11 mouse cellular contexts compared by ENCODE assay signal in the genomic region with DNA sequence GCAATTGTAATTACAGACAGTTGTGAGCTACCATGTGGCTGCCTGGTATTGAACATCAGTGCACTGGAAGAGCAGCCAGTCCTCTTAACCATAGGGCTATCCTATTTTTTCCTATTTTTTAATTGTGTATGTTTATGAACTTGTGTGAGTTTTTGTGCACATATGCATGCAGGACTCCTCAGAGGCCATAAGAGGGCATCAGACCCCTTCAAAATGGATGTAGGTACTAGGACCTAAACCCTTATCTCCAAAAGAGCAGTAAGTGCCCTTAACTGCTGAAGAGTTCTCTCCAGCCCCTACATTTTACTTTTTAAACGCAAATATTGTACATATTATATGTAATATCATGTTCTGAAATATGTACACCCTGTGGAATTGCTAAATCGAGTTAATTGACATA. TPM values are rescaled to one million over a fixed set of nuclear protein-coding genes. Genes with fewer than 3 reads are reported as not detected.
DNase-seq lines count a peak whose midpoint lies in the region; ATAC-seq lines count a peak whose summit lies in the region.
"Had no signal": no experiment of that assay in that cellular context is flagged by ENCODE, and none has a peak within 500 bp of the region (broad histone marks: within the 10 kb centered on the region; RNA-seq: fewer than 3 reads in every experiment).

No protein-coding gene starts in this region.

- H3K4me3 ChIP-seq in heart, embryonic 10.5 days, result no peak overlapping the region

- H3K4me1 ChIP-seq in heart, embryonic 10.5 days, result no peaks in the 10 kb centered on the region

- peaks cover 10% of the 10 kb centered on the region; the same call in 1 of the 2 replicates for H3K27me3 ChIP-seq in heart, embryonic 10.5 days (ENCODE audit: insufficient read depth, poor library complexity, severe bottlenecking)

- no peaks in the 10 kb centered on the region for H3K9me3 ChIP-seq in heart, embryonic 10.5 days

- intact Hi-C loops in heart, postnatal 10 days (cut with DNase I), result loop anchor here (2.0 to 5.0 kb wide), 3 partner anchors 117 to 262 kb away; no protein-coding TSS in a partner anchor

- peak; percentile 22 to 26 for DNase-seq in heart, postnatal 10 days
- DNase-seq in heart, embryonic 10.5 days (ENCODE audit: low spot score), result no peak
- peak; percentile 7 to 11 for DNase-seq in right cerebral cortex, adult 2 months (ENCODE audit: low spot score in 2 of 2)
- DNase-seq in right cerebral cortex, postnatal 25 days, result no peak
- DNase-seq in ovary, postnatal 14 days (ENCODE audit: low spot score), result no peak
- DNase-seq in frontal cortex, postnatal 25 days (ENCODE audit: low spot score in 2 of 2), result no peak
- DNase-seq in T-cell, adult 2 months (ENCODE audit: low spot score), result no peak
- DNase-seq: layer of hippocampus, adult 9-11 months; thymus, postnatal 36 days had no signal

- ATAC-seq in common myeloid progenitor, adult 5-6 weeks (replicated peaks; ENCODE audit: low read depth, poor library complexity, severe bottlenecking), result peak; percentile 76

- H3K36me3 ChIP-seq in heart, embryonic 10.5 days, result no peaks in the 10 kb centered on the region

- H3K27ac ChIP-seq in heart, embryonic 10.5 days, result no peak overlapping the region

- WGBS in heart, embryonic 10.5 days, result 34% methylated on average over 2 of the region's 2 CpGs

RNA-seq across cellular contexts. Expression of a gene that starts 11.1 kb away (rescaled TPM):
- not detected for total RNA-seq in heart, postnatal 10 days (2021)
- polyA plus RNA-seq in heart, embryonic 10.5 days (2016; fragmentation: Nextera tagmentation; extraction: Ambion mirVana), result 0.21 and 0.32 TPM in 2 replicates
- total RNA-seq in common myeloid progenitor, adult 5-6 weeks (2017), result not detected in 2 replicates
- total RNA-seq: adrenal gland, adult 18-20 months had no signal

RNA-seq across cellular contexts. Expression of a gene that starts 11.3 kb away (rescaled TPM):
- not detected for total RNA-seq in heart, postnatal 10 days (2021)
- polyA plus RNA-seq in heart, embryonic 10.5 days (2016; fragmentation: Nextera tagmentation; extraction: Ambion mirVana), result 0.19 and 0.33 TPM in 2 replicates
- total RNA-seq in common myeloid progenitor, adult 5-6 weeks (2017), result 0.55 and 1.8 TPM in 2 replicates
- total RNA-seq: adrenal gland, adult 18-20 months had no signal

RNA-seq across cellular contexts. Expression of a gene that starts 43.7 kb away (rescaled TPM):
- total RNA-seq in heart, postnatal 10 days (2021), result 1 to 10 TPM; 7.5 to 9.9 TPM
- polyA plus RNA-seq in heart, embryonic 10.5 days (2016; fragmentation: Nextera tagmentation; extraction: Ambion mirVana), result 30.5 and 33.7 TPM in 2 replicates
- 2.8 and 5.3 TPM in 2 replicates for total RNA-seq in common myeloid progenitor, adult 5-6 weeks (2017)

Comparison
In these comparisons a context has a peak if more than half of its experiments do, and no peak if none do; other contexts are left out.
1. DNase-seq: peak in heart, postnatal 10 days (2 of 2) and right cerebral cortex, adult 2 months (2 of 2); none in heart, embryonic 10.5 days (single experiment), right cerebral cortex, postnatal 25 days (single experiment), ovary, postnatal 14 days (single experiment), frontal cortex, postnatal 25 days (0 of 2) and T-cell, adult 2 months (single experiment).